Mouse (Mus musculus) kidney, adult 2 months (tissue): ENCODE results near the gene Creb3l2. TPM values are rescaled to one million over a fixed set of nuclear protein-coding genes. Genes with fewer than 3 reads are reported as not detected.
A peak's percentile ranks its signal among the peaks of the same experiment; 100 is the strongest.

Experiments
- DNase-seq: peaks from one replicate; pipeline ENCODE4 v3.0.0; 2021
- H3K27ac ChIP-seq: fragments of 200-500 bp; 2 replicates; pipeline ENCODE4 v1.5.1; 2012; ENCODE audit warnings: low read depth, low read length, control low read depth, inconsistent platforms; ENCODE audit not compliant: insufficient read depth
- H3K27me3 ChIP-seq: fragments of 200-500 bp; replicated peaks from 2 replicates; pipeline ENCODE4 v1.6.1; 2012; ENCODE audit warnings: mild to moderate bottlenecking, moderate library complexity, low read length, inconsistent platforms; ENCODE audit not compliant: control insufficient read depth, insufficient read depth
- H3K36me3 ChIP-seq: fragments of 200-500 bp; 2 replicates; pipeline ENCODE4 v1.6.1; 2012; ENCODE audit warnings: mild to moderate bottlenecking, moderate library complexity, low read length, inconsistent platforms; ENCODE audit not compliant: control insufficient read depth, insufficient read depth
- H3K4me1 ChIP-seq: fragments of 200-500 bp; 2 replicates; pipeline ENCODE4 v1.6.1; 2011; ENCODE audit warnings: low read length; ENCODE audit not compliant: control insufficient read depth, insufficient read depth
- H3K4me3 ChIP-seq: fragments of 200-500 bp; 2 replicates; pipeline ENCODE4 v1.5.1; 2011; ENCODE audit warnings: mild to moderate bottlenecking, low read depth, low read length, control low read depth; ENCODE audit not compliant: insufficient read depth
- CTCF ChIP-seq: fragments of 200-500 bp; conservative IDR thresholded peaks from 2 replicates; pipeline ENCODE4 v1.5.1; 2011; ENCODE audit warnings: low read depth, mild to moderate bottlenecking, control low read depth, low read length, moderate library complexity, mixed read lengths; ENCODE audit not compliant: insufficient read depth, insufficient read length
- POLR2A ChIP-seq: fragments of 200-500 bp; IDR thresholded peaks from one replicate; pipeline ENCODE4 v1.6.1; 2011; ENCODE audit warnings: low read depth, low read length, control low read depth
- WGBS: fragments of 180-500 bp; shearing (Covaris S2); methylation state at CpG from one replicate; pipeline ENCODE4 v1.1.7; 2018; 5-methylcytosine and 5-hydroxymethylcytosine counted together
- polyA plus RNA-seq: library from polyadenylated mRNA; depleted of rRNA; stranded (reverse); fragments of >200 nt; gene quantifications from 2 replicates; pipeline ENCODE4 v1.2.3, GENCODE M21; 2012

Creb3l2 gene
- polyA plus RNA-seq, 1 experiment = 25.0 TPM

DNA sequence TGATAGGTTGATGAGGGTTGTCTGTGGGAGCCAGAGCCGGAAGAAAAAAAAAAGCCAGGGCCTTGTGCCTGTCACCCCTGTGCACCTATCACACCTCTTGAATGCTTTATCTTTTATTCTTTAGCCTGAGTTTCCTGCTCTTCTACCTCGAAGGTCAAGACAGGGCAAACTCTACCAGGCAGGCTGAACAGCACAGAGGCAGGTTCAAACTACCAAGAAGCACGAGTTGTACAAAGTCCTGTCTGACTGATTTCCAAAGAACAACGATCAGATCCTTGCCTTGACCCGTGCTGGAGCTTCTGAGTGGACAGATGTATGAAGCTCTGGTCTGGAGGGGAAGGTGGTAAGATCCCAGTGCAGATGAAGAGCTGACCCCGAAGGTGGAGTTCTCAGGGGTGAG, 20.8 kb downstream of the Creb3l2 start:
- H3K4me1 ChIP-seq = peaks cover 65% of the 10 kb centered on the region
- no peaks in the 10 kb centered on the region for H3K27me3 ChIP-seq
- no peak overlapping the region for H3K4me3 ChIP-seq
- 47% methylated on average over 6 of the region's 6 CpGs for WGBS
- peak overlapping the region; percentile 29; the same call in 1 of the 2 replicates for H3K27ac ChIP-seq
- DNase-seq = peak; percentile 90
- no peaks in the 10 kb centered on the region for H3K36me3 ChIP-seq
- TF ChIP-seq POLR2A = no peak

DNA sequence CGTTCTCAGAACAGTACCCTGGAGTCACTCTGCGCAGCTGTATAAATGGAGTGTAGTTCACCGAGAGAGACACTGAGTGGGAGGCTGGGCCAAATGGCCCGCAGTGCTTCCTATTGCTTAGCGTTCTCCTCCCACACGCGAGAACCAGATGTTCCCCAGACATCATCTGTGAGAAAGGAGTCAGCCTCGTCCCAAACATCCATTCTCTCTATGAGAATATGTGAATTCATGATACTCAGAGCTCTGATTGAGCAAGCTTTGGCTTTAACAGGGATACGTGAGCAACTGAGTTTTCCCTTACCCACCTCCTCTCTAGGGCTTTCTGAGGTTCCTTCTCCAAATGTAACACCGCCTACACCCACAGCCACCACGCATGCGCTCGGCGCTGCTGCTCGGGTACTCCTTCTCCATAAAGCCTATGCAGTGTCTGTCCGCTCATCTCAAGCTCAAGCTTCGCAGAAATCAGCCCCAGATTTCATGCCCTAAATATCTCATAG, 22.5 kb downstream of the Creb3l2 start:
- Histone ChIP-seq H3K27me3 (no peaks in the 10 kb centered on the region), H3K36me3 (no peaks in the 10 kb centered on the region; the same call in 1 of the 2 replicates), H3K4me1 (peaks cover 68% of the 10 kb centered on the region), H3K27ac (peak overlapping the region; percentile 36), H3K4me3 (no peak overlapping the region)
- no peak for DNase-seq
- TF ChIP-seq POLR2A = no peak
- no peak for TF ChIP-seq CTCF
- WGBS = 54% methylated on average over 17 of the region's 17 CpGs

DNA sequence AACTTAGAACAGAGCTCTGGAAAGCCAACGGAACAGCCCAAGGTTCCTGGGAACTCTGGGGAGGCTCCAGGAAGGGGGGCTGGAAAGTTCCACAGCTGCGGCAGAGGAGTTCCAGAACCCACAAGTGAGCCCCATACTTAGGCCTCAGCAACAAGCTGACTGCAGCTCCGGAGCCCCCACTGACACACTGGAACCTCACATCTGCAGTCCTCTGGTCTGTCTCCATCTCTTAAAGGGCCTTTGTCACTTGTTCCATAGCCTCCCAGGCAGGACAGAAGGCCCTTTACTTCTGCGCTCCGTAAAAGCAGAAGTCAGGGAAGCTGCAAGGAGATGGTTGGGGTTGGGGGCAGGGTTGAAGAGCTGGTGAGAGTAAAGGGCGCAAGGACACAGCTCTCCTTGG, 23.0 kb downstream of the Creb3l2 start:
- peaks cover 65% of the 10 kb centered on the region for H3K4me1 ChIP-seq
- no peaks in the 10 kb centered on the region; the same call in 1 of the 2 replicates for H3K36me3 ChIP-seq
- peak overlapping the region; percentile 36 for H3K27ac ChIP-seq
- DNase-seq = no peak
- TF ChIP-seq CTCF = no peak
- H3K27me3 ChIP-seq = no peaks in the 10 kb centered on the region
- H3K4me3 ChIP-seq = no peak overlapping the region
- WGBS = 39% methylated on average over 6 of the region's 6 CpGs

DNA sequence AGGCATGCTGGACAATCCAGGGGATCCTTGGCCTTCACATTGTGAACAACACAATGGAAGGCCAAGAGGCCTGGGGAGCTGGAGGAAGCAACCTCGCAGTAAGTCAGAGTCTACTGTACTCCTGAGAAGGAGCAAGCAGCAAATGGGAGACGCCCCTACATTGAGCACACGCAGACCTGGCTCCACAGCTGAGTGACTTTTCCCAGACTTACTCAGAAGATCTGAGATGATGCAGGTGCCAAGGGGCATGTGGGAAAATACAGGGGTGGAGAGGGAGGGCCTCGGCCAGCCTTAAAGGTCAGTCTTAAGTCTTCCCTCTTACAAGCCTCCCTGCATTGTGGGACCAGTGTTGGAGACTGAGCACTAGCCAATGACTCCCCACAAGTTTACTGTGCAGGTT, 25.2 kb downstream of the Creb3l2 start:
- DNase-seq = peak; percentile 73
- TF ChIP-seq CTCF (no peak), POLR2A (no peak)
- H3K4me3 ChIP-seq = no peak overlapping the region
- H3K36me3 ChIP-seq = no peaks in the 10 kb centered on the region; the same call in 1 of the 2 replicates
- peak overlapping the region; percentile 52 for H3K27ac ChIP-seq
- peaks cover 58% of the 10 kb centered on the region for H3K4me1 ChIP-seq
- 35% methylated on average over 4 of the region's 4 CpGs for WGBS
- H3K27me3 ChIP-seq = no peaks in the 10 kb centered on the region

DNA sequence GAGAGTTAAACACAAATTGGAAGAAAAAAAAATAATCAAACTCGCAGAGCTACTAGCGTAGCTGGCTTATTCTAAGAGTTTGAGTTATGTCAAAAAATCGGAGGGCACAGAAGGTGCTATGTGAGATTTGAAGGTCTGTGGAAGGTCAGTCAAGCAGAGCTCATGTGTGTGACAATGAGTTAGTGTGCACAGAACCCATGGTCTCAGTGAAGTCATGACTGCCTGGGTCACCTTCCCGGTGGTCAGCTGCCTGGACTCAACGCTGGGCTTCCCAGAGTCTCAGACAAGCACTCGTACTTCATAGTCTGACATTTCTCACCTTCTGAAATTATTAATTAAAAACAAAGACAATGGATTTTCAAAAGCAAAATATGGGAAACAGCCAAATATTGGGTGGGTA, 26.4 kb downstream of the Creb3l2 start:
- H3K27ac ChIP-seq = peak overlapping the region; percentile 52
- WGBS = 29% methylated on average over 6 of the region's 6 CpGs
- TF ChIP-seq CTCF (no peak), POLR2A (no peak)
- DNase-seq = peak; percentile 62
- H3K4me1 ChIP-seq = peaks cover 52% of the 10 kb centered on the region
- no peak overlapping the region for H3K4me3 ChIP-seq
- H3K27me3 ChIP-seq = no peaks in the 10 kb centered on the region
- no peaks in the 10 kb centered on the region; the same call in 1 of the 2 replicates for H3K36me3 ChIP-seq

DNA sequence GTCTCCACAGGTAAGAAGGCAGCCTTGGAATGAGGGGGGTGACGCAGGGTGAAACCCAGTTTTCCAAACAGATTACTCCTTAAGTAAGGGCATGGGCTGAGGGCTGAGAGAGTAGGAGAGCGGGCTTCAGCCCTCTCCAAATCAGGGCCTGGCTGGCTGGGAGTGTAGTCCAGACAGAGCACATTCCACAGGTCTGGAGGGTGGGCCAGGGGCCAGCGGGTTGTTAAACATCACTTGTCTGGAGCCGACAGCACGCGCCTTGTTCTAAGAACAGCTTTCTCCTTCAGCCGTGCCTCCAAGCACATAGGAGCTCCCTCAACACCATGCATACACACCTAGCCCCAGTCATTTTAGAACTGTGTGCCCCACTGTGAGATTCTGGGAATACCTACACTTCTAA, 26.9 kb downstream of the Creb3l2 start:
- Histone ChIP-seq H3K4me1 (peaks cover 48% of the 10 kb centered on the region), H3K27me3 (no peaks in the 10 kb centered on the region), H3K36me3 (no peaks in the 10 kb centered on the region; the same call in 1 of the 2 replicates), H3K4me3 (no peak overlapping the region), H3K27ac (peak overlapping the region; percentile 52)
- DNase-seq = peak; percentile 90
- no peak for TF ChIP-seq POLR2A
- TF ChIP-seq CTCF = no peak
- WGBS = 23% methylated on average over 7 of the region's 7 CpGs

DNA sequence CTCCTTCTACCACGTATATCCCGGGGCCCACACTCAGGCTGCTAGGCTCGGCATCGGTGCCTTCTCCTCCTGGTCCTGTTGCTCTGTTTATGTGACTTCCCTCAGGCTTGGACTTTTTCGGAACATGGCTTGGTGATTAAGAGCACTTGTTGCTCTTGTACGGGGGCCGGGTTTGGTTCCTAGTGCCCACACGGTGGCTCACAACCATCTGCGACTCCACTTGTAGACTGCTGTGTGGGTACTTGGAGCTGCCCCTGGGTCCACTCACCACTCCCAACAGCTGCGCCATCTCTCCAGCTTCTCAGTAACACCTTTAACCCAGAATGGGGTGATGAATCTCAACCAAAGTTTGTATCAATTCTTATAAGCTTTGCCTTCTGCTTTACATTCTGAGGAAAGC, 27.4 kb downstream of the Creb3l2 start:
- H3K4me3 ChIP-seq = no peak overlapping the region
- H3K27me3 ChIP-seq = no peaks in the 10 kb centered on the region
- 72% methylated on average over 10 of the region's 10 CpGs for WGBS
- peak overlapping the region; percentile 52 for H3K27ac ChIP-seq
- H3K4me1 ChIP-seq = peaks cover 44% of the 10 kb centered on the region
- no peak for TF ChIP-seq POLR2A
- no peaks in the 10 kb centered on the region; the same call in 1 of the 2 replicates for H3K36me3 ChIP-seq
- no peak for DNase-seq
